Mouse (Mus musculus): ENCODE measurements around the gene Casc1. TPM values are rescaled to one million over a fixed set of nuclear protein-coding genes. Genes with fewer than 3 reads are reported as not detected.

Gene Casc1
- total and polyA plus RNA-seq, 3 experiments = 0.21 to 0.33 (median 0.25) TPM

GRCm38 (mm10) chr6:145250820-145251219 lies 40.0 kb upstream of the Casc1 start:
- Histone ChIP-seq H3K36me3 (replicated peaks in 1 of 2; ENCODE audit: control insufficient read depth in 1 of 2, insufficient read depth in 1 of 2, low read length in 1 of 2) (peaks cover 0 to 13% of the 10 kb centered on the region in 2 experiments), H3K9ac (ENCODE audit: insufficient read depth, low read depth) (peak overlapping the region; percentile 26), H3K79me2 (replicated peaks; ENCODE audit: control insufficient read depth, extremely low read depth, insufficient read depth, poor library complexity, severe bottlenecking) (peaks cover 19% of the 10 kb centered on the region), H3K27ac (ENCODE audit: insufficient read depth, low read depth) (no peak overlapping the region), H3K4me1 (ENCODE audit: control insufficient read depth in 1 of 2, insufficient read depth in 2 of 2) (peaks cover 8 to 21% of the 10 kb centered on the region in 2 experiments; a peak in 3 of 4 replicates), H3K9me3 (replicated peaks; ENCODE audit: low read length) (no peaks in the 10 kb centered on the region), H3K4me3 (replicated peaks in 1 of 3; ENCODE audit: low read depth in 2 of 3, low read length in 2 of 3, poor library complexity in 1 of 3) (peak overlapping the region; percentile 37 to 90 (median 70)), H3K27me3 (replicated peaks) (peaks cover 12% of the 10 kb centered on the region), H3K4me2 (ENCODE audit: insufficient read depth, low read depth, poor library complexity, severe bottlenecking) (peak overlapping the region; percentile 55)
- in situ Hi-C loops (cut with MboI; ENCODE audit: low pct_ligation_motif_present, low pct_unique_long_range_greater_than_20kb, low sequenced_read_pairs) = no loop called here
- DNase-seq (ENCODE audit: extremely low read depth) = no peak
- dilution Hi-C loops (cut with MboI; ENCODE audit: extremely low pct_ligation_motif_present, extremely low pct_unique_long_range_greater_than_20kb, low sequenced_read_pairs) = no loop called here
- TF ChIP-seq ETS1 (conservative IDR thresholded peaks at IDR 0.05; ENCODE audit: low read depth, low read length) (no peak), TCF12 (IDR thresholded peaks at IDR 0.05; ENCODE audit: low read depth, low read length) (no peak), RCOR1 (conservative IDR thresholded peaks at IDR 0.05; ENCODE audit: low read depth, low read length) (no peak), MEF2A (IDR thresholded peaks at IDR 0.05; ENCODE audit: borderline replicate concordance, low read depth, low read length) (no peak), MYC (IDR thresholded peaks at IDR 0.05; ENCODE audit: low read depth, low read length) (no peak), KAT2A (IDR thresholded peaks at IDR 0.05; ENCODE audit: insufficient replicate concordance, low read length) (no peak), NELFE (IDR thresholded peaks at IDR 0.05; ENCODE audit: low read depth, low read length) (no peak), GABPA (IDR thresholded peaks at IDR 0.05; ENCODE audit: insufficient replicate concordance, low read depth, low read length) (no peak)

DNA sequence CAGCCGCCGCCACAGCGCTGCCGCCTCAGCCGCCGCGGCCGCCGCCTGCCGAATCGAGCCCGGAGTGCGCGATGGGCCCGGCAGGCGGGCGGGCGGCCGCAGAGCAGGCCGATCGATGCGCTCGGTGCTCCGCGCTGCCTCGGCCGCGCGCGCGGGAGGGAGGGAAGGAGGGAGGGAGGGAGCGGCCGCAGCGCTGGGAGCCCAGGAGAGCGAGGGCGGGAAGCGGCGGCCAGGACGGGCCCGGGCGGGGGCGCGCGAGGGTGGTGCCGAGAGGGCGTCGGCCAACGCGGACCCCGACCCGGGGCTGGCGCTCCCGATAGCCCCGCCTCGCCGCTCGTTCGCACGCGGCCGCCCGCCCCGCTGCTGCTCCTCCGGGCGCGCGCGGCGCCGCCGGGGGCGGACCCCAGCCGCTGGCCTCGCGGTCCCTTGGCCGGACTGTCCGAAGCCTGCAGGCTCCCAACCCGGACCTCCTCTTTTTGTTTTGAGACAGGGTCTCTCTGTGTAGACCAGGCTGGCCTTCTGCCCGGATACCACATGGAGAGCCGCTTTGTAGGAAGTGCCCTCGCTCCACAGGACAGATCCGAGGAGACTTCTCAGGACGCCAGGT lies 39.5 kb upstream of the Casc1 start, which contains the start of gene Kras:
Gene Kras, minus strand, starts transcription at position 55 of the 607 bp plus-strand sequence.
- no peak within 1 kb of the TSS for H3K27ac ChIP-seq (ENCODE audit: insufficient read depth, low read depth)
- H3K4me2 ChIP-seq (ENCODE audit: insufficient read depth, low read depth, poor library complexity, severe bottlenecking) = peak within 1 kb of the TSS; percentile 81
- H3K9ac ChIP-seq (ENCODE audit: insufficient read depth, low read depth) = peak within 1 kb of the TSS; percentile 69
- DNase-seq (ENCODE audit: extremely low read depth) = peak; percentile 78
- peaks cover 0 to 15% of the 10 kb centered on the region in 2 experiments for H3K36me3 ChIP-seq (replicated peaks in 1 of 2; ENCODE audit: control insufficient read depth in 1 of 2, insufficient read depth in 1 of 2, low read length in 1 of 2)
- in situ Hi-C loops (cut with MboI; ENCODE audit: low pct_ligation_motif_present, low pct_unique_long_range_greater_than_20kb, low sequenced_read_pairs) = no loop called here
- TF ChIP-seq MAFK (IDR thresholded peaks at IDR 0.05; ENCODE audit: insufficient replicate concordance, low read length) = no peak
- 0 out of 2 replicates have a peak, but pooled peaks have one; percentile 18 for TF ChIP-seq NRF1 (IDR thresholded peaks at IDR 0.05; ENCODE audit: low read depth, low read length)
- TF ChIP-seq ZMIZ1 (IDR thresholded peaks at IDR 0.05; ENCODE audit: low read depth, low read length) = peak; percentile 29
- TF ChIP-seq BHLHE40 (IDR thresholded peaks at IDR 0.05; ENCODE audit: low read depth, low read length) = peak; percentile 41
- TF ChIP-seq CTCF (conservative IDR thresholded peaks at IDR 0.05 in 1 of 2, IDR thresholded peaks at IDR 0.05 in 1 of 2; ENCODE audit: low read depth in 2 of 2, low read length in 2 of 2) = no peak
- peak; percentile 62 for TF ChIP-seq MXI1 (IDR thresholded peaks at IDR 0.05; ENCODE audit: low read depth, low read length)
- TF ChIP-seq POLR2A (IDR thresholded peaks at IDR 0.05; ENCODE audit: low read depth, low read length) = peak; percentile 44; the same call in 1 of the 2 replicates
- TF ChIP-seq TCF12 (IDR thresholded peaks at IDR 0.05; ENCODE audit: low read depth, low read length) = peak; percentile 62; the same call in 1 of the 2 replicates
- TF ChIP-seq GABPA (IDR thresholded peaks at IDR 0.05; ENCODE audit: insufficient replicate concordance, low read depth, low read length) = no peak
- 0 out of 2 replicates have a peak, but pooled peaks have one; percentile 14 for TF ChIP-seq MAX (IDR thresholded peaks at IDR 0.05; ENCODE audit: low read length)
- no peak for TF ChIP-seq USF1 (IDR thresholded peaks at IDR 0.05; ENCODE audit: low read depth, low read length)
- no peak for TF ChIP-seq ZKSCAN1 (IDR thresholded peaks at IDR 0.05; ENCODE audit: borderline replicate concordance, low read depth, low read length)
- TF ChIP-seq MAZ (IDR thresholded peaks at IDR 0.05; ENCODE audit: low read depth, low read length) = peak; percentile 91
- peak; percentile 27; the same call in 1 of the 2 replicates for TF ChIP-seq SIN3A (IDR thresholded peaks at IDR 0.05; ENCODE audit: low read length)
- no peak; the same call in 1 of the 2 replicates for TF ChIP-seq UBTF (IDR thresholded peaks at IDR 0.05; ENCODE audit: low read depth, low read length)
- TF ChIP-seq HCFC1 (IDR thresholded peaks at IDR 0.05; ENCODE audit: low read depth, low read length) = peak; percentile 53
- peak; percentile 60 for TF ChIP-seq ELF1 (IDR thresholded peaks at IDR 0.05; ENCODE audit: low read depth, low read length)
- peak; percentile 54; the same call in 1 of the 2 replicates for TF ChIP-seq MEF2A (IDR thresholded peaks at IDR 0.05; ENCODE audit: borderline replicate concordance, low read depth, low read length)
- 0 out of 2 replicates have a peak, but pooled peaks have one; percentile 41 for TF ChIP-seq KAT2A (IDR thresholded peaks at IDR 0.05; ENCODE audit: insufficient replicate concordance, low read length)
- TF ChIP-seq IRF4 (IDR thresholded peaks at IDR 0.05; ENCODE audit: low read depth, low read length) = peak; percentile 25
- peak; percentile 20; the same call in 1 of the 2 replicates for TF ChIP-seq NELFE (IDR thresholded peaks at IDR 0.05; ENCODE audit: low read depth, low read length)
- H3K27me3 ChIP-seq (replicated peaks) = peaks cover 12% of the 10 kb centered on the region
- H3K9me3 ChIP-seq (replicated peaks; ENCODE audit: low read length) = no peaks in the 10 kb centered on the region
- dilution Hi-C loops (cut with MboI; ENCODE audit: extremely low pct_ligation_motif_present, extremely low pct_unique_long_range_greater_than_20kb, low sequenced_read_pairs) = no loop called here
- peaks cover 8 to 21% of the 10 kb centered on the region in 2 experiments; a peak in 3 of 4 replicates for H3K4me1 ChIP-seq (ENCODE audit: control insufficient read depth in 1 of 2, insufficient read depth in 2 of 2)
- peaks cover 20% of the 10 kb centered on the region for H3K79me2 ChIP-seq (replicated peaks; ENCODE audit: control insufficient read depth, extremely low read depth, insufficient read depth, poor library complexity, severe bottlenecking)
- H3K4me3 ChIP-seq (replicated peaks in 1 of 3; ENCODE audit: low read depth in 2 of 3, low read length in 2 of 3, poor library complexity in 1 of 3) = peak within 1 kb of the TSS; percentile 70 to 90 (median 88)
